Comparison of ENCODE assay signal across 24 mouse cellular contexts in the genomic region with DNA sequence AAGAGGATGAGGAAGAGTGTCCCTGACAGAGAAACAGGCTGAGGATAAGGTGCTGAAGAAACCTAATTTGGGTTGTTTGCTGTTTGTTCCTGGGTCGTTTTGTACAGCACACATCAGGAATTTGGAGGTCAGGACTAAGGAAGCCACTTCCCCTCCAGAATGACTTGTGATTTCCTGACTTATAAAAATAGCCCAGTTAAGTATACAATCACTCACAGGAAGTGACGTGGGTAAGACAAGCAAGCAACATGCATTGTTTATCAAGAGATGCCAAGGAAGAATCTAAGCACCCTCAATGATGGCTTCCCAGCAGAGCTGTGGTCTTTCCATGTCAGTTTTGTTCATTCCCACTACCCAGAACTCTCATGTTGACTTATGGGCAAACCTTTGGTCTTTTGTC. TPM values are rescaled to one million over a fixed set of nuclear protein-coding genes. Genes with fewer than 3 reads are reported as not detected.
A peak's percentile ranks its signal among the peaks of the same experiment; 100 is the strongest.
DNase-seq lines count a peak whose midpoint lies in the region; ATAC-seq and TF ChIP-seq lines count a peak whose summit lies in the region.
"Had no signal": no experiment of that assay in that cellular context is flagged by ENCODE, and none has a peak within 500 bp of the region (broad histone marks: within the 10 kb centered on the region; RNA-seq: fewer than 3 reads in every experiment).

No protein-coding gene starts in this region.

- peak; percentile 57; the same call in 1 of the 2 replicates for TF ChIP-seq EP300 in liver, postnatal 0 days (IDR thresholded peaks at IDR 0.05; ENCODE audit: low read depth)

- no peaks in the 10 kb centered on the region for H3K36me3 ChIP-seq in liver, postnatal 0 days (replicated peaks; ENCODE audit: insufficient read depth, low read length)
- no peaks in the 10 kb centered on the region for H3K36me3 ChIP-seq in liver, embryonic 12.5 days
- H3K36me3 ChIP-seq: embryonic facial prominence, embryonic 13.5 days; limb, embryonic 15.5 days had no signal

- peak; percentile 12 to 46 for DNase-seq in heart, adult 9 months (ENCODE audit: low spot score in 2 of 2)
- DNase-seq in heart, postnatal 4 days, result no peak
- no peak for DNase-seq in liver, postnatal 0 days
- no peak for DNase-seq in ovary, postnatal 36 days (ENCODE audit: low spot score)
- DNase-seq: adrenal gland, postnatal 10 days; B cell, adult 2 months; cerebellum, adult 9-10 months; heart, postnatal 14 days; kidney, postnatal 10 days; layer of hippocampus, adult 9-11 months; thymus, postnatal 14 days had no signal

- no peaks in the 10 kb centered on the region for H3K9me3 ChIP-seq in liver, postnatal 0 days (ENCODE audit: low read length)
- H3K9me3 ChIP-seq in liver, embryonic 12.5 days (replicated peaks), result no peaks in the 10 kb centered on the region
- H3K9me3 ChIP-seq: embryonic facial prominence, embryonic 13.5 days; limb, embryonic 15.5 days had no signal

- no peak overlapping the region for H3K27ac ChIP-seq in liver, postnatal 0 days (ENCODE audit: low read depth)
- no peak overlapping the region for H3K27ac ChIP-seq in liver, embryonic 12.5 days
- H3K27ac ChIP-seq: embryonic facial prominence, embryonic 13.5 days; limb, embryonic 15.5 days had no signal

- no peak overlapping the region for H3K4me3 ChIP-seq in liver, postnatal 0 days (ENCODE audit: low read depth, low read length)
- no peak overlapping the region for H3K4me3 ChIP-seq in liver, embryonic 12.5 days
- H3K4me3 ChIP-seq: embryonic facial prominence, embryonic 13.5 days; limb, embryonic 15.5 days had no signal

- WGBS in liver, postnatal 0 days (ENCODE audit: insufficient replicate concordance), result 15% methylated on average over 2 of the region's 2 CpGs
- WGBS in liver, embryonic 12.5 days (ENCODE audit: insufficient replicate concordance), result 12% methylated on average over 2 of the region's 2 CpGs

- no peaks in the 10 kb centered on the region for H3K27me3 ChIP-seq in liver, postnatal 0 days (ENCODE audit: insufficient read depth, low read length)
- no peaks in the 10 kb centered on the region for H3K27me3 ChIP-seq in liver, embryonic 12.5 days (replicated peaks)
- H3K27me3 ChIP-seq: embryonic facial prominence, embryonic 13.5 days; limb, embryonic 15.5 days had no signal

- H3K4me1 ChIP-seq in liver, postnatal 0 days (ENCODE audit: insufficient read depth), result no peaks in the 10 kb centered on the region
- no peaks in the 10 kb centered on the region for H3K4me1 ChIP-seq in liver, embryonic 12.5 days
- H3K4me1 ChIP-seq: embryonic facial prominence, embryonic 13.5 days; limb, embryonic 15.5 days had no signal

- ATAC-seq in liver, postnatal 0 days, result no peak
- ATAC-seq in liver, embryonic 12.5 days, result no peak
- ATAC-seq in hematopoietic stem cell, adult 5-6 weeks (replicated peaks in 1 of 2; ENCODE audit: insufficient read depth in 1 of 2, low FRiP score in 2 of 2, low TSS enrichment in 1 of 2, low read depth in 1 of 2, poor library complexity in 2 of 2, severe bottlenecking in 2 of 2), result peak; percentile 87 to 92
- peak; percentile 68; the same call in 1 of the 2 replicates for ATAC-seq in megakaryocyte, adult 5-6 weeks (ENCODE audit: poor library complexity, severe bottlenecking)
- ATAC-seq in cerebellum, adult (ENCODE audit: insufficient number of reproducible peaks, low FRiP score, low TSS enrichment), result no peak
- ATAC-seq: forebrain, embryonic 16.5 days; midbrain, embryonic 16.5 days had no signal

- H3K4me2 ChIP-seq in liver, postnatal 0 days (ENCODE audit: low read depth, low read length), result no peak overlapping the region
- no peak overlapping the region for H3K4me2 ChIP-seq in liver, embryonic 12.5 days
- H3K4me2 ChIP-seq: embryonic facial prominence, embryonic 13.5 days; limb, embryonic 15.5 days had no signal

- no peak overlapping the region for H3K9ac ChIP-seq in liver, postnatal 0 days (replicated peaks)
- no peak overlapping the region for H3K9ac ChIP-seq in liver, embryonic 12.5 days
- H3K9ac ChIP-seq: embryonic facial prominence, embryonic 13.5 days; limb, embryonic 15.5 days had no signal

- TF ChIP-seq CTCF in liver, postnatal 0 days (IDR thresholded peaks at IDR 0.05; ENCODE audit: low read depth), result no peak

RNA-seq across cellular contexts. Expression of gene Gm5108, which starts 1.7 kb away (rescaled TPM):
- not detected for total RNA-seq in heart, postnatal 4 days (2021)
- not detected in 2 replicates for polyA plus RNA-seq in liver, postnatal 0 days (2015; fragmentation: Nextera tagmentation; extraction: Ambion mirVana)
- polyA plus RNA-seq in liver, embryonic 12.5 days (2016; fragmentation: Nextera tagmentation; extraction: Ambion mirVana), result not detected in 2 replicates
- total RNA-seq in hematopoietic stem cell, adult 5-6 weeks (2017), result not detected in 2 replicates
- not detected in 2 replicates for total RNA-seq in megakaryocyte, adult 5-6 weeks (2015)
- total RNA-seq in megakaryocyte, adult 5-6 weeks (2017), result not detected in 2 replicates
- total RNA-seq: adrenal gland, postnatal 10 days; gastrocnemius, adult 8-10 months; heart, adult 18-20 months; heart, postnatal 14 days; left cerebral cortex, postnatal 14 days had no signal
- polyA plus RNA-seq: embryonic facial prominence, embryonic 13.5 days; forebrain, embryonic 16.5 days; limb, embryonic 15.5 days; midbrain, embryonic 16.5 days; spleen, adult 2 months; stomach, embryonic 16.5 days had no signal

RNA-seq across cellular contexts. Expression of gene Gm21905, which starts 3.0 kb away (rescaled TPM):
- total RNA-seq in heart, postnatal 4 days (2021), result not detected
- not detected in 2 replicates for polyA plus RNA-seq in liver, postnatal 0 days (2015; fragmentation: Nextera tagmentation; extraction: Ambion mirVana)
- polyA plus RNA-seq in liver, embryonic 12.5 days (2016; fragmentation: Nextera tagmentation; extraction: Ambion mirVana), result not detected in 2 replicates
- not detected in 2 replicates for total RNA-seq in hematopoietic stem cell, adult 5-6 weeks (2017)
- not detected in 2 replicates for total RNA-seq in megakaryocyte, adult 5-6 weeks (2015)
- not detected in 2 replicates for total RNA-seq in megakaryocyte, adult 5-6 weeks (2017)
- total RNA-seq: adrenal gland, postnatal 10 days; gastrocnemius, adult 8-10 months; heart, adult 18-20 months; heart, postnatal 14 days; left cerebral cortex, postnatal 14 days had no signal
- polyA plus RNA-seq: embryonic facial prominence, embryonic 13.5 days; forebrain, embryonic 16.5 days; limb, embryonic 15.5 days; midbrain, embryonic 16.5 days; spleen, adult 2 months; stomach, embryonic 16.5 days had no signal

Comparison
In these comparisons a context has a peak if more than half of its experiments do, and no peak if none do; other contexts are left out.
1. DNase-seq: peak in heart, adult 9 months (2 of 2); none in heart, postnatal 4 days (single experiment), liver, postnatal 0 days (single experiment) and ovary, postnatal 36 days (single experiment).
2. ATAC-seq: peak in hematopoietic stem cell, adult 5-6 weeks (2 of 2) and megakaryocyte, adult 5-6 weeks (single experiment); none in liver, postnatal 0 days (single experiment), liver, embryonic 12.5 days (single experiment) and cerebellum, adult (single experiment).